Comparison of ENCODE assay signal across 25 mouse cellular contexts in the genomic region with DNA sequence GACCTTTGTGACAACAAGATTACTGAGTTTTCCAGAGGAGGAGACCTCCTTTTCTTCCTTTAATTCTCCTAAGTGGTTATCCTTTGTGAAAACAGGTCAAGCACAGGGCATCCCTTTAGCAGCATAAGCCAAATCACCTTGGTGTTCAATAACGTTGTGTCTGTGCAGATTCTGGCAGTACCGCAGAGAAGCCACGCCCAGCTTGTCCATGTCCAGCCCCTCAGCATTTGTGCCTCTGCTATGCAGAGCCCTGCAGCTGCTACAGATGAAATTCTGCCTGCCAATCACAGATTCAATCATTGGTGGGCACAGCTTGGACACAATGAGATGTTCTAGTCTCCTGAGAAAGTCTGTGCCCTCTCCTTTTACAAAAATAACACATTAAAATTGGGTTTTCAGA. TPM values are rescaled to one million over a fixed set of nuclear protein-coding genes. Genes with fewer than 3 reads are reported as not detected.
DNase-seq lines count a peak whose midpoint lies in the region; ATAC-seq and TF ChIP-seq lines count a peak whose summit lies in the region.
"Had no signal": no experiment of that assay in that cellular context is flagged by ENCODE, and none has a peak within 500 bp of the region (broad histone marks: within the 10 kb centered on the region; RNA-seq: fewer than 3 reads in every experiment).

No protein-coding gene starts in this region.

- intact Hi-C loops in heart, postnatal 25 days (cut with DNase I), result no loop called here

- no peaks in the 10 kb centered on the region for H3K9me3 ChIP-seq in midbrain, embryonic 14.5 days (ENCODE audit: control insufficient read depth, low read length)
- H3K9me3 ChIP-seq in midbrain, postnatal 0 days (ENCODE audit: low read length), result no peaks in the 10 kb centered on the region
- H3K9me3 ChIP-seq in forebrain, embryonic 15.5 days, result no peaks in the 10 kb centered on the region
- no peaks in the 10 kb centered on the region for H3K9me3 ChIP-seq in liver, postnatal 0 days (ENCODE audit: low read length)
- H3K9me3 ChIP-seq: embryonic facial prominence, embryonic 12.5 days; heart, embryonic 15.5 days; kidney, embryonic 15.5 days; limb, embryonic 13.5 days; liver, embryonic 13.5 days; lung, embryonic 15.5 days had no signal

- peaks cover 5% of the 10 kb centered on the region; the same call in 1 of the 2 replicates for H3K4me1 ChIP-seq in midbrain, embryonic 14.5 days (ENCODE audit: control insufficient read depth, insufficient read depth, low read length)
- no peaks in the 10 kb centered on the region; the same call in 1 of the 2 replicates for H3K4me1 ChIP-seq in midbrain, postnatal 0 days (ENCODE audit: insufficient read depth, low read length)
- peaks cover 3% of the 10 kb centered on the region; the same call in 1 of the 2 replicates for H3K4me1 ChIP-seq in forebrain, embryonic 15.5 days
- peaks cover 2% of the 10 kb centered on the region; the same call in 1 of the 2 replicates for H3K4me1 ChIP-seq in liver, postnatal 0 days (ENCODE audit: insufficient read depth)

- 17% methylated on average over 3 of the region's 3 CpGs for WGBS in midbrain, embryonic 14.5 days
- WGBS in midbrain, postnatal 0 days, result 12% methylated on average over 3 of the region's 3 CpGs
- 23% methylated on average over 3 of the region's 3 CpGs for WGBS in forebrain, embryonic 15.5 days
- 59% methylated on average over 3 of the region's 3 CpGs for WGBS in liver, postnatal 0 days (ENCODE audit: insufficient replicate concordance)

- H3K4me3 ChIP-seq in midbrain, embryonic 14.5 days (replicated peaks; ENCODE audit: low read depth, low read length), result no peak overlapping the region
- H3K4me3 ChIP-seq in midbrain, postnatal 0 days (ENCODE audit: low read depth, low read length), result no peak overlapping the region
- H3K4me3 ChIP-seq in forebrain, embryonic 15.5 days, result no peak overlapping the region
- no peak overlapping the region for H3K4me3 ChIP-seq in layer of hippocampus, adult 2 months
- no peak overlapping the region for H3K4me3 ChIP-seq in liver, postnatal 0 days (ENCODE audit: low read depth, low read length)
- H3K4me3 ChIP-seq: embryonic facial prominence, embryonic 12.5 days; erythroblast, embryonic 14.5 days; heart, embryonic 15.5 days; kidney, embryonic 15.5 days; limb, embryonic 13.5 days; liver, embryonic 13.5 days; lung, embryonic 15.5 days had no signal

- H3K4me2 ChIP-seq in midbrain, embryonic 14.5 days (ENCODE audit: low read length), result no peak overlapping the region
- H3K4me2 ChIP-seq in midbrain, postnatal 0 days (ENCODE audit: low read depth, low read length, poor library complexity, severe bottlenecking), result no peak overlapping the region
- H3K4me2 ChIP-seq in forebrain, embryonic 15.5 days (replicated peaks), result no peak overlapping the region
- no peak overlapping the region for H3K4me2 ChIP-seq in liver, postnatal 0 days (ENCODE audit: low read depth, low read length)
- H3K4me2 ChIP-seq: embryonic facial prominence, embryonic 12.5 days; heart, embryonic 15.5 days; kidney, embryonic 15.5 days; limb, embryonic 13.5 days; liver, embryonic 13.5 days; lung, embryonic 15.5 days had no signal

- no peak for ATAC-seq in midbrain, embryonic 14.5 days (ENCODE audit: low FRiP score, low TSS enrichment)
- ATAC-seq in midbrain, postnatal 0 days (ENCODE audit: low FRiP score), result no peak
- ATAC-seq in forebrain, embryonic 15.5 days (replicated peaks), result no peak
- ATAC-seq in liver, postnatal 0 days, result no peak
- ATAC-seq: intestine, embryonic 16.5 days had no signal

- TF ChIP-seq EP300 in liver, postnatal 0 days (IDR thresholded peaks at IDR 0.05; ENCODE audit: low read depth), result no peak

- H3K27ac ChIP-seq in midbrain, embryonic 14.5 days (replicated peaks; ENCODE audit: low read depth, low read length), result no peak overlapping the region; the same call in 1 of the 2 replicates
- H3K27ac ChIP-seq in midbrain, postnatal 0 days (ENCODE audit: low read depth, low read length), result no peak overlapping the region
- H3K27ac ChIP-seq in forebrain, embryonic 15.5 days (replicated peaks), result 0 out of 2 replicates have a peak overlapping the region, but pooled peaks have one; percentile 1
- no peak overlapping the region for H3K27ac ChIP-seq in layer of hippocampus, adult 2 months
- no peak overlapping the region for H3K27ac ChIP-seq in liver, postnatal 0 days (ENCODE audit: low read depth)
- H3K27ac ChIP-seq: embryonic facial prominence, embryonic 12.5 days; heart, embryonic 15.5 days; kidney, embryonic 15.5 days; limb, embryonic 13.5 days; liver, embryonic 13.5 days; lung, embryonic 15.5 days had no signal

- H3K27me3 ChIP-seq in midbrain, embryonic 14.5 days (ENCODE audit: control insufficient read depth, insufficient read depth, low read length), result no peaks in the 10 kb centered on the region
- no peaks in the 10 kb centered on the region for H3K27me3 ChIP-seq in midbrain, postnatal 0 days (ENCODE audit: insufficient read depth, low read length)
- H3K27me3 ChIP-seq in forebrain, embryonic 15.5 days, result no peaks in the 10 kb centered on the region
- H3K27me3 ChIP-seq in liver, postnatal 0 days (ENCODE audit: insufficient read depth, low read length), result no peaks in the 10 kb centered on the region
- H3K27me3 ChIP-seq: embryonic facial prominence, embryonic 12.5 days; heart, embryonic 15.5 days; kidney, embryonic 15.5 days; limb, embryonic 13.5 days; lung, embryonic 15.5 days had no signal

- peak; percentile 84 for DNase-seq in heart, adult 11 months
- no peak for DNase-seq in heart, postnatal 25 days (ENCODE audit: low spot score)
- peak; percentile 48 for DNase-seq in midbrain, embryonic 14.5 days
- DNase-seq in midbrain, postnatal 0 days (ENCODE audit: low spot score), result no peak
- no peak for DNase-seq in layer of hippocampus, adult 2 months (ENCODE audit: low spot score in 2 of 2)
- DNase-seq in liver, postnatal 0 days, result no peak
- no peak for DNase-seq in urinary bladder, postnatal 10 days (ENCODE audit: low spot score)
- DNase-seq: adrenal gland, adult 8-10 months; B cell, adult 2 months; cerebellum, postnatal 14 days; gastrocnemius, postnatal 10 days; heart, adult 18-20 months; kidney, postnatal 4 days; liver, embryonic 13.5 days; lung, postnatal 4 days; right cerebral cortex, postnatal 4 days; thymus, adult 2 months had no signal

- no peak for TF ChIP-seq CTCF in midbrain, postnatal 0 days (IDR thresholded peaks at IDR 0.05)
- TF ChIP-seq CTCF in layer of hippocampus, adult 2 months (conservative IDR thresholded peaks at IDR 0.05), result no peak
- no peak for TF ChIP-seq CTCF in liver, postnatal 0 days (IDR thresholded peaks at IDR 0.05; ENCODE audit: low read depth)

- no peak overlapping the region for H3K9ac ChIP-seq in midbrain, embryonic 14.5 days (replicated peaks; ENCODE audit: low read length)
- no peak overlapping the region for H3K9ac ChIP-seq in midbrain, postnatal 0 days (replicated peaks; ENCODE audit: low read length, poor library complexity, severe bottlenecking)
- H3K9ac ChIP-seq in forebrain, embryonic 15.5 days (replicated peaks), result no peak overlapping the region
- no peak overlapping the region for H3K9ac ChIP-seq in liver, postnatal 0 days (replicated peaks)
- H3K9ac ChIP-seq: embryonic facial prominence, embryonic 12.5 days; heart, embryonic 15.5 days; kidney, embryonic 15.5 days; limb, embryonic 13.5 days; liver, embryonic 13.5 days; lung, embryonic 15.5 days had no signal

- H3K36me3 ChIP-seq in midbrain, embryonic 14.5 days (ENCODE audit: control insufficient read depth, insufficient read depth, low read length), result no peaks in the 10 kb centered on the region
- H3K36me3 ChIP-seq in midbrain, postnatal 0 days (ENCODE audit: insufficient read depth, low read length), result no peaks in the 10 kb centered on the region
- H3K36me3 ChIP-seq in forebrain, embryonic 15.5 days, result no peaks in the 10 kb centered on the region
- H3K36me3 ChIP-seq in liver, postnatal 0 days (replicated peaks; ENCODE audit: insufficient read depth, low read length), result no peaks in the 10 kb centered on the region
- H3K36me3 ChIP-seq: embryonic facial prominence, embryonic 12.5 days; heart, embryonic 15.5 days; kidney, embryonic 15.5 days; limb, embryonic 13.5 days; liver, embryonic 13.5 days; lung, embryonic 15.5 days had no signal

RNA-seq across cellular contexts. Expression of gene Gng2, which starts 14.4 kb away (rescaled TPM):
- 10 to 100 TPM; 15.8 to 16.7 TPM for total RNA-seq in heart, postnatal 25 days (2021)
- polyA plus RNA-seq in midbrain, embryonic 14.5 days (2014; fragmentation: Nextera tagmentation; extraction: Ambion mirVana), result 422 and 423 TPM in 2 replicates
- 419 and 439 TPM in 2 replicates for total RNA-seq in midbrain, postnatal 0 days (2014; rRNA removed)
- polyA plus RNA-seq in midbrain, postnatal 0 days (2015; fragmentation: Nextera tagmentation; extraction: Ambion mirVana), result 344 and 374 TPM in 2 replicates
- polyA plus RNA-seq in forebrain, embryonic 15.5 days (2015; fragmentation: Nextera tagmentation; extraction: Ambion mirVana), result 456 and 468 TPM in 2 replicates
- 100 to 1,000 TPM; 285 to 305 TPM for total RNA-seq in layer of hippocampus, adult 2 months (2021)
- 6.2 and 8.3 TPM in 2 replicates for polyA plus RNA-seq in liver, postnatal 0 days (2015; fragmentation: Nextera tagmentation; extraction: Ambion mirVana)
- polyA plus RNA-seq: erythroblast, embryonic 14.5 days had no signal

Comparison
In these comparisons a context has a peak if more than half of its experiments do, and no peak if none do; other contexts are left out.
1. DNase-seq: peak in heart, adult 11 months (single experiment) and midbrain, embryonic 14.5 days (single experiment); none in heart, postnatal 25 days (single experiment), midbrain, postnatal 0 days (single experiment), layer of hippocampus, adult 2 months (0 of 2), liver, postnatal 0 days (single experiment) and urinary bladder, postnatal 10 days (single experiment).
2. RNA of gene Gng2, which starts 14.4 kb away (polyA plus RNA-seq): 456 to 468 TPM in forebrain, embryonic 15.5 days, 422 to 423 TPM in midbrain, embryonic 14.5 days and 344 to 374 TPM in midbrain, postnatal 0 days; 6.2 to 8.3 TPM in liver, postnatal 0 days; every median in the first group is over 10 times any median in the second.